Mouse (Mus musculus): ENCODE measurements around the gene Slc29a4. TPM values are rescaled to one million over a fixed set of nuclear protein-coding genes. Genes with fewer than 3 reads are reported as not detected.

Gene Slc29a4
- total RNA-seq, 2 experiments from 2014 or later = 0.56 to 0.65 TPM

DNA sequence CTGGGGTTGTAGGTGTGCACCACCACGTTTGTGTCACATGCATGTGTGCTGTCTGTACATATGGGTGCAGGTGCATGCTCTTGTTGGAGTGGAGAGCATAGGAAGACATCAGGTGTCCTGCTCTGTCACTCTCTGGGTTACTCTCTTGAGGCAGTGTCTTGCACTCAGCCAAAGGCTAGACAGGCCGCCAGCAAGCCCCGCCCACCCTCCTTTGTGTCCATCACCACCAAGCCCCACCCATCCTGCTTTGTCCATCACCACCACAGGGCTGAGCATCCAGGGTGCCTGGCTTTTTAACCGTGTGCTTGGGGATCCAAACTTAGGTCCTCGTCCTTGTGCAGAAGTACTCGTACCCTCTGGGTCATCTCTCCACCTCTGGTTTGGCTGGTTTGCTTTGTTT lies 3.9 kb downstream of the Slc29a4 start:
- no peak for DNase-seq

GRCm38 (mm10) chr5:142696865-142697264 lies 4.6 kb downstream of the Slc29a4 start:
- no peak for DNase-seq

- DNase-seq = no peak
These were observed 5.4 kb downstream of the Slc29a4 start for GRCm38 (mm10) chr5:142697742-142698141.

- no peak for DNase-seq
These were observed 8.7 kb downstream of the Slc29a4 start for GRCm38 (mm10) chr5:142700842-142701589.

DNA sequence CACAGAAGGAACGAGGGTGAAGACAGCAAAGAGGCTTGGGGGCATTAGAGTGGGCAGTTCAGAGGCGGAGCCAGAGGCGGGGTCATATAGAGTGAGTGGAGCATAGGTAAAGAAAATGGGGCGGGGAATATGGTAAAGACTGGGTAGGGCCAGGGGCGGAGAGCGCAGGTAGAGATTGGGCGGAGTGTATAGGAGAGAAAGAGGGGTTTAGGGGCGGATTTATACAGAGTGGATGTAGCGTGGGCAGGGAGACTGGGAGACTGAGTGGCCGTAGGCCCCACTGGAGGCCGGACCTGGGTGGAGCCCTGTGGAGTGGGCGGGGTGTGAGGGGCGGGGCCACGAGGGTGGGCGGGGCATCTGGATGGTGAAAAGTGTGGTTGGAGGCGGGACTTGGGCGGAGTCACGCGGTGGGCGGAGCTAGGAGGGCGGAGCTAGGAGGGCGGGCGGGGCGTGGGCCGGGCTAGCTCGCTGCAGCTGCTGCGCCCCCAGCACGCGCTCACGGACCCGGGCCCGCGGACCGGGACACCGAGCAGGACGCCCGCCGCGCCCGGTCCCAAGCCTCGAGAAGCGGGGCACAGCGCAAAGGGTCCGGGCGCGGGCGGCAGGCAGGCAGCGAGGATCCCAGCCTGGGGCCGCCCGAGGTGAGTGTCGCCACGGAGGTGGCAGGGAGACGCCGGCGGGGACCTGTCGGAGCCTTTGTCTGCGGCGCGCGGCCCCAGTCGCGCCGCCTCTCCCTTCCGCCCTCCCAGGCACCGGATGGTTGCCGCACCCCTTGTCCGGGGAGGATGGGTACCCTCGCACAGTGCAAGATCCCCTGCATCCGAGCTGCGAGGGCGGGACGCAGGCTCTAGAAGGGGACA lies 9.6 kb downstream of the Slc29a4 start:
- peak; percentile 52 for DNase-seq

DNA sequence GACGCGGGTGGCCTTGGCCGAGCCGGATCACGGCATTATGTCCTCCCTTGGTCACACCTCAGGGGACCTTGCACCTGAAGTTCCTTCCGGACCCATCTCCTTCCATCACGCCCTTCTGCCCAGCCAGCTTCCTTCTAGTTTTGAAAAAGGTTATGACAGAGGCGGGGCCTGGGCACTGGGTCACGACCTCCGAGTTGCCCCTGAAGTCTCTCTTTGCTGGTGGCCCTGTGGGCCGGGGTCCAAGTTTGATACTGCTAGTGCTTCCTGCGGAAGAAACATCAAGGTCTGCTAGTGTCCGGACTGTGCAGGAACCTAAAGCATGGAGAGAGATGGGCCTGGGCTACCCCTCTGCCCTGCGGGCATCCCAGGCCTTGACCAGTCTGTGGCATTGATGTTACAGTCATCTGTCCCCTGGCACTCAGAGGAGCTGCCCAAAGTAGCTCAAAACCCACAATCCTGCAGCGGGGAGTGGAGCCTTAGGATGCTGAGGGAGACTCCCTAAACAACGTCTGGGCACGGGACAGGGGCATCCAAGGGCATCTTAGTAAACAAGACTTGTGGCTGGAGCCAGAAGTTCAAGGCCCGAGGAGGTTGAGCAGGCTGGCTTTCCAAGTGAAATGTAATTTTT lies 10.3 kb downstream of the Slc29a4 start:
- DNase-seq = no peak

DNA sequence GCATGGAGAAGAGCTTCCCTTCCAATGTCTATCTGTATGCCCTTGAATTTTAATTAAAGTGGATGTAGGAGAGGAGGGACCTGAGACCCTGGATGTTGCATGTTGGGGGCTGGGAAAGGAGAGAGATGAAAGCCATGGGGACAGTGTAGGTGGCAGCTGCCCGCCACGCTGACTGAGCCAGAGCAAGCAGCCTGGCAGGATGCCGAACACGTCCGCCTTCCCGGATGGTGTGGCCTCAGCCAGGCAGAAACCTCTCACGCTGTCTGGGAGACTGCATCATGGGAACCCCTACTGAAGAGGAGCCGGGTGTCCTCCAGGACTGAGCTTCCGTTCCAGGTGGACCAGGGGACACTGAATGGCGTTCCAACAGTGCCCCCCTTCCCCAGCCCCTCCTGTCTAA lies 11.3 kb downstream of the Slc29a4 start:
- no peak for DNase-seq

- no peak for DNase-seq
These were observed 15.4 kb downstream of the Slc29a4 start for GRCm38 (mm10) chr5:142707709-142708108.

DNA sequence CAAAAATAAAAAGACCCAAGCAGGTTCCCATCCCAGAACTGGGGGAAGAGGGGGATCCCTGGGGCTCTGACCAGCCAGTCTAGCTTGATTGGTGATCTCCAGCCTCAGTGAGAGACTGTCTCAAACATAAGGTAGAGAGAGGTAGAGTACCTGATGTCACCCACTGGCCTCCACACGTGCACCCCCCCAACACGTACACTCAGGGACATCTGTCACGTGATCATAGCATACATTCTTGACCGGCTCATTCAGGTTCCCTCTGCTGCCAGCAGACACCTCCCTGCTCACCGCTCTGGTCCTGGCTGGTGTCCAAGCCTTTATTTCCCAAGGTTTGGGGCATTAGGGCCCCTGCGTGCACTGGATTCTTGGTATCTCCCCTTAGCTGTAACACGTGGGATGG lies 17.1 kb downstream of the Slc29a4 start:
- DNase-seq = no peak

GRCm38 (mm10) chr5:142712373-142712772 lies 20.1 kb downstream of the Slc29a4 start:
- DNase-seq = no peak

- DNase-seq = no peak
These were observed 21.7 kb downstream of the Slc29a4 start for GRCm38 (mm10) chr5:142713966-142714365.

- no peak for DNase-seq
These were observed 22.7 kb downstream of the Slc29a4 start for GRCm38 (mm10) chr5:142715059-142715458.

- no peak for DNase-seq
These were observed 23.7 kb downstream of the Slc29a4 start for GRCm38 (mm10) chr5:142716056-142716455.

DNA sequence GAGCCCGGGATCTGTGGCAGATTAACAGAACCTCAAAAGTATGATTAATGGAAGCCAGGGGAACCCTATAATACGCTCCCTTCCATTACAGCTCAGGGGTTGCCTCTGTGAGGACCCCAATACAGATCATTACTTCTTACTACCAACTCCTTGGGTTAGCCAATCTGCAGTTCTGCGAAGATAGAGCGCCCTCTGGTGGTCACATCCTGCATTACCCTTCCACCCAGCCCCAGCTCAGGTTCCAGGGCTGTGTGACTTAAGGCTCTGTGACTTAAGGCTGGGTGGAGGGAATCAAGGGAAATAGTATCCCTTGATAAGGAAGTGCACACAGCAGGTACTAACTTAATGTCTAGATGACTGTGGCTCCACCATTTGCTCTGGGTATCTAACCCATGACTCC lies 25.7 kb downstream of the Slc29a4 start:
- DNase-seq = peak; percentile 92

DNA sequence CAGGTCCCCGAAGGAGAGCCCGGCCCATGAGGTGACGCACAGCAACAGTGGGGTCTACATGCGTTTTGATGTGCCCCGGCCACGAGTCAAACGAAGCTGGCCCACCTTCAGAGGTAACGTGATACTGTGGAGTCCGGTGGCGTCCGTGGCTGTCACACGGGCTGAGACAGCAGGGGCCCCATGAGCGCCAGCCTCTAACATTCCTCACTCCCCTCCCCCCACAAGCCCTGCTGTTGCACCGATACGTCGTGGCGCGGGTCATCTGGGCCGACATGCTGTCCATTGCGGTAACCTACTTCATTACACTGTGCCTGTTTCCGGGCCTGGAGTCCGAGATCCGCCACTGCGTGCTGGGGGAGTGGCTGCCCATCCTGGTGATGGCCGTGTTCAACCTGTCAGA lies 26.2 kb downstream of the Slc29a4 start:
- DNase-seq = no peak

- no peak for DNase-seq
These were observed 27.6 kb downstream of the Slc29a4 start for GRCm38 (mm10) chr5:142719897-142720296.

- peak; percentile 52 for DNase-seq
These were observed 31.3 kb downstream of the Slc29a4 start for GRCm38 (mm10) chr5:142723520-142724133.

GRCm38 (mm10) chr5:142724265-142724664 lies 32.0 kb downstream of the Slc29a4 start:
- DNase-seq = no peak

DNA sequence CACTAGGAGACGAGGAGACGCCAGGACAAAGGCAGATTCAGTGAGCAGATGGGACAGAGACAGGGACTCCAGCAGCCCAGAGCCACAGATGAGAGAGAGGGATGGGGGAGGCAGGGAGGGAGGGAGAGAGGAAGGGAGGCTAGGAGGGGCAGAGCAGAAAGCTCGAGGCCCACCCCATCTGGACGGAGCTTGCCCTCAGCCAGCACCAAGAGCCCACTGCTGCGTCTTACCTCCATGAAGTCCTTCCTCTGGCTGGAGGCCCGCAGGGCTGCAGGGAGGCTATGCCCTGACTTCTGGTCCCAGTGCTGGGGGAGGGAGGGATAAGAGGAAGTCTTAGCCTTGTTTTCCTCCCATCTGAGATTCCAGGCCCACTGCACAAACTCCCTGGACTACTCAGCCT lies 34.4 kb downstream of the Slc29a4 start:
- DNase-seq = no peak

DNA sequence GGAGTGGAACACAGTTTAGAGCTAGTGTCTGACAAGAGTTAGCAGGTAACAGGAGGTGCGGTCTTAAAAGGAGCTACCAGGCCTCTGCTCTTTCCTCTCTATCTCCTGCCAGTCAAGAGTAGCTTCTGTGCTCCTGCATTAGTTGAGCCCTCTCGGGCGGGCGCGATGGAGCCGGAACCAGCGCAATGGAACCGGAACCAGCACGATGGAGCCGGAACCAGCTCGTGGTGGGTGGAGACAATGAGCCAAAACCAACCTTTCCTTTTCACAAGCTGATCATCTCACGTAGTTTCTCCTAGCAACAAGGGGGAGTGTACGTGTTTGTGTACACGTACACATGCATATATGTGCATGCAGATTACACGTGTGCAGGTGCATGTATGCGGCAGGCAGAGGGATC lies 36.0 kb downstream of the Slc29a4 start:
- no peak for DNase-seq

DNA sequence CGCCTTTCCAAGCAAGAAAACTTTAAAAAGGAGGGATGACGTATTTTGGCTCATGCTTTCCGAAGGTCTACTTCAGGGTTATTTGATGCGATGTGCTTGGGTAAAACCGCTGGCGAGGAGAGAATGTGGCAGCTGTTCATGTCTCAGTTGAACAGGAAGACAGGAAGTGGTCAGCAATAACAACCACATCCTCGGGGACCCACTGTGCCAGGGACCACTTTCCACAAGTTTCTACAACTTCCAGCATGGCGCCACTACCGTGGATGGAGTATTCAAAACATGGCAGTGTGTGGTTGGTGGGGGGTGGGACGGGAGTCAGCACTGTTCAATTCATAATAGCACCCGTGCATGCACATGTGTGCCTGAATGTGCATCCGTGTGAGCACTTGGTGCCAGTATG lies 38.0 kb downstream of the Slc29a4 start:
- no peak for DNase-seq

GRCm38 (mm10) chr5:142731916-142732315 lies 39.6 kb downstream of the Slc29a4 start:
- DNase-seq = no peak

GRCm38 (mm10) chr5:142739941-142740340 lies 47.6 kb downstream of the Slc29a4 start:
- DNase-seq = no peak

All from gastrocnemius, postnatal 10 days (tissue).